Mouse (Mus musculus) testis, adult 2 months (tissue): ENCODE data around the gene Btbd9.

Experiments used
- CTCF ChIP-seq: fragments of 200-500 bp; IDR thresholded peaks from 2 replicates; pipeline ENCODE4 v1.5.1; 2012; ENCODE audit warnings: low read depth, mild to moderate bottlenecking, inconsistent platforms, low read length, moderate library complexity; ENCODE audit not compliant: control insufficient read depth, insufficient read depth, insufficient replicate concordance
- POLR2A ChIP-seq: fragments of 200-500 bp; IDR thresholded peaks from 2 replicates; pipeline ENCODE4 v1.6.1; 2012; ENCODE audit warnings: low read depth, mild to moderate bottlenecking, inconsistent platforms, low read length, moderate library complexity; ENCODE audit not compliant: control insufficient read depth

GRCm38 (mm10) chr17:30605001-30605400 lies 28.7 kb upstream of the Btbd9 start:
- TF ChIP-seq CTCF = no peak
- TF ChIP-seq POLR2A = no peak
